Mouse (Mus musculus): ENCODE measurements around the gene S100a3.

- TF ChIP-seq POLR2A (IDR thresholded peaks at IDR 0.05; ENCODE audit: insufficient read depth, low read depth, low read length) (no peak), CTCF (IDR thresholded peaks at IDR 0.05; ENCODE audit: insufficient read depth, low read depth, low read length) (no peak)
Measured at GRCm38 (mm10) chr3:90614148-90614530, 53.8 kb downstream of the S100a3 start.
